Mouse (Mus musculus) liver, embryonic 13.5 days (tissue): ENCODE results near the gene Ncapd2. TPM values are rescaled to one million over a fixed set of nuclear protein-coding genes. Genes with fewer than 3 reads are reported as not detected.

Experiments
- ATAC-seq: fragments of 200-750 bp; cut with Nextera tagmentation; 2 replicates; pipeline ENCODE4 v1.8.0; 2017; ENCODE audit warnings: low read depth, mild to moderate bottlenecking, moderate number of reproducible peaks, moderate library complexity
- DNase-seq: peaks from one replicate; pipeline ENCODE4 v3.0.0; 2022
- H3K27ac ChIP-seq: fragments of 300-500 bp; sonication (generic); 2 replicates; pipeline ENCODE4 v1.5.1; 2015; ENCODE audit warnings: moderate library complexity, mild to moderate bottlenecking, inconsistent platforms
- H3K27me3 ChIP-seq: fragments of 300-500 bp; sonication (generic); 2 replicates; pipeline ENCODE4 v1.6.1; 2015; ENCODE audit warnings: mild to moderate bottlenecking, inconsistent platforms
- H3K36me3 ChIP-seq: fragments of 300-500 bp; sonication (generic); 2 replicates; pipeline ENCODE4 v1.6.1; 2015; ENCODE audit warnings: mild to moderate bottlenecking, inconsistent platforms
- H3K4me1 ChIP-seq: fragments of 300-500 bp; sonication (generic); replicated peaks from 2 replicates; pipeline ENCODE4 v1.6.1; 2015; ENCODE audit warnings: inconsistent platforms
- H3K4me2 ChIP-seq: fragments of 300-500 bp; sonication (generic); 2 replicates; pipeline ENCODE4 v1.6.1; 2015; ENCODE audit warnings: inconsistent platforms, mild to moderate bottlenecking, moderate library complexity
- H3K4me3 ChIP-seq: fragments of 300-500 bp; sonication (generic); replicated peaks from 2 replicates; pipeline ENCODE4 v1.5.1; 2015; ENCODE audit warnings: mild to moderate bottlenecking, inconsistent platforms
- H3K9ac ChIP-seq: fragments of 300-500 bp; sonication (generic); 2 replicates; pipeline ENCODE4 v1.6.1; 2015; ENCODE audit warnings: mild to moderate bottlenecking, inconsistent platforms
- H3K9me3 ChIP-seq: fragments of 300-500 bp; sonication (generic); replicated peaks from 2 replicates; pipeline ENCODE4 v1.6.1; 2016; ENCODE audit warnings: inconsistent platforms
- WGBS: fragments of 180-500 bp; shearing (Covaris S2); methylation state at CpG from one replicate; pipeline ENCODE4 v1.1.7; 2015; ENCODE audit not compliant: insufficient replicate concordance; 5-methylcytosine and 5-hydroxymethylcytosine counted together
- polyA plus RNA-seq: library from polyadenylated mRNA; unstranded; fragments of >200 nt; fragmentation: Nextera tagmentation; extraction: Ambion mirVana; gene quantifications from 2 replicates; pipeline ENCODE4 v1.2.1, GENCODE M21; 2015

The Ncapd2 gene
- polyA plus RNA-seq: 94.5 and 101 TPM in 2 replicates

GRCm38 (mm10) chr6:125191332-125192015 lies at the start of gene Ncapd2, which contains the start of gene Mrpl51:
Ncapd2 (minus strand) TSS chr6:125191701.
Mrpl51 (plus strand) TSS chr6:125191801.
- Histone ChIP-seq H3K4me3 (peak within 1 kb of the TSS; percentile 83), H3K4me1 (peaks cover 46% of the 10 kb centered on the region), H3K4me2 (peak within 1 kb of the TSS; percentile 75), H3K9me3 (no peaks in the 10 kb centered on the region), H3K27me3 (no peaks in the 10 kb centered on the region), H3K9ac (peak within 1 kb of the TSS; percentile 92), H3K36me3 (peaks cover 58% of the 10 kb centered on the region), H3K27ac (peak within 1 kb of the TSS; percentile 100)
- ATAC-seq (peak; percentile 90), DNase-seq (peak; percentile 97)
- WGBS: under 1% methylated on average over 54 of the region's 54 CpGs

GRCm38 (mm10) chr6:125240617-125241016 lies 49.1 kb upstream of the Ncapd2 start:
- Histone ChIP-seq H3K4me1 (peaks cover 8% of the 10 kb centered on the region), H3K27ac (no peak overlapping the region), H3K9ac (no peak overlapping the region), H3K27me3 (no peaks in the 10 kb centered on the region), H3K4me3 (no peak overlapping the region), H3K9me3 (no peaks in the 10 kb centered on the region), H3K36me3 (no peaks in the 10 kb centered on the region), H3K4me2 (no peak overlapping the region)
- DNase-seq: no peak
- 71% methylated on average over 5 of the region's 5 CpGs for WGBS
- no peak for ATAC-seq

GRCm38 (mm10) chr6:125239547-125239946 lies 48.0 kb upstream of the Ncapd2 start:
- ATAC-seq: no peak
- no peaks in the 10 kb centered on the region for H3K27me3 ChIP-seq
- 74% methylated on average over 5 of the region's 5 CpGs for WGBS

GRCm38 (mm10) chr6:125238396-125238795 lies 46.9 kb upstream of the Ncapd2 start:
- H3K4me2 ChIP-seq: no peak overlapping the region
- H3K4me3 ChIP-seq: no peak overlapping the region
- no peak overlapping the region for H3K27ac ChIP-seq
- ATAC-seq (no peak), DNase-seq (no peak)
- H3K36me3 ChIP-seq: no peaks in the 10 kb centered on the region
- no peak overlapping the region for H3K9ac ChIP-seq
- peaks cover 14% of the 10 kb centered on the region for H3K4me1 ChIP-seq
- no peaks in the 10 kb centered on the region for H3K27me3 ChIP-seq
- H3K9me3 ChIP-seq: no peaks in the 10 kb centered on the region
- WGBS: 26% methylated on average over 6 of the region's 6 CpGs

More at GRCm38 (mm10) chr6:125239547-125239946, 48.0 kb upstream of the Ncapd2 start:
- Histone ChIP-seq H3K9ac (no peak overlapping the region), H3K4me3 (no peak overlapping the region), H3K4me2 (no peak overlapping the region), H3K27ac (no peak overlapping the region), H3K36me3 (no peaks in the 10 kb centered on the region), H3K4me1 (peaks cover 8% of the 10 kb centered on the region), H3K9me3 (no peaks in the 10 kb centered on the region)
- DNase-seq: no peak

- DNase-seq: no peak
- H3K4me1 ChIP-seq: peaks cover 24% of the 10 kb centered on the region
These were observed 45.9 kb upstream of the Ncapd2 start for GRCm38 (mm10) chr6:125237421-125237820.

GRCm38 (mm10) chr6:125236782-125237181 lies 45.3 kb upstream of the Ncapd2 start, which contains the start of gene Cd27:
Cd27 (minus strand) TSS chr6:125237010.
- ATAC-seq: no peak
- Histone ChIP-seq H3K36me3 (no peaks in the 10 kb centered on the region), H3K27me3 (no peaks in the 10 kb centered on the region), H3K27ac (no peak within 1 kb of the TSS), H3K4me2 (no peak within 1 kb of the TSS), H3K9me3 (no peaks in the 10 kb centered on the region), H3K9ac (0 out of 2 replicates have a peak within 1 kb of the TSS, but pooled peaks have one; percentile 13), H3K4me1 (peaks cover 30% of the 10 kb centered on the region), H3K4me3 (no peak within 1 kb of the TSS)
- WGBS: 43% methylated on average over 6 of the region's 6 CpGs
- no peak for DNase-seq

More at GRCm38 (mm10) chr6:125237421-125237820, 45.9 kb upstream of the Ncapd2 start:
- WGBS: 74% methylated on average over 4 of the region's 4 CpGs
- Histone ChIP-seq H3K27me3 (no peaks in the 10 kb centered on the region), H3K4me2 (no peak overlapping the region), H3K4me3 (no peak overlapping the region), H3K27ac (no peak overlapping the region), H3K36me3 (no peaks in the 10 kb centered on the region), H3K9ac (no peak overlapping the region), H3K9me3 (no peaks in the 10 kb centered on the region)
- no peak for ATAC-seq

GRCm38 (mm10) chr6:125236341-125236740 lies 44.8 kb upstream of the Ncapd2 start:
- no peak overlapping the region for H3K27ac ChIP-seq
- no peak for DNase-seq
- 0 out of 2 replicates have a peak overlapping the region, but pooled peaks have one; percentile 13 for H3K9ac ChIP-seq
- no peaks in the 10 kb centered on the region for H3K36me3 ChIP-seq
- ATAC-seq: no peak
- WGBS: 72% methylated on average over 6 of the region's 6 CpGs
- H3K4me2 ChIP-seq: no peak overlapping the region
- H3K9me3 ChIP-seq: no peaks in the 10 kb centered on the region
- H3K4me3 ChIP-seq: no peak overlapping the region
- peaks cover 34% of the 10 kb centered on the region for H3K4me1 ChIP-seq
- H3K27me3 ChIP-seq: no peaks in the 10 kb centered on the region

- Histone ChIP-seq H3K4me2 (no peak overlapping the region), H3K27ac (no peak overlapping the region), H3K9me3 (no peaks in the 10 kb centered on the region), H3K36me3 (no peaks in the 10 kb centered on the region), H3K27me3 (no peaks in the 10 kb centered on the region), H3K4me1 (peaks cover 44% of the 10 kb centered on the region), H3K4me3 (no peak overlapping the region), H3K9ac (no peak overlapping the region)
- no peak for ATAC-seq
- 55% methylated on average over 5 of the region's 5 CpGs for WGBS
- no peak for DNase-seq
These were observed 43.0 kb upstream of the Ncapd2 start for GRCm38 (mm10) chr6:125234520-125234828.

- Histone ChIP-seq H3K27ac (peak overlapping the region; percentile 40; the same call in 1 of the 2 replicates), H3K4me2 (no peak overlapping the region)
- no peak for ATAC-seq
These were observed 42.5 kb upstream of the Ncapd2 start for GRCm38 (mm10) chr6:125233816-125234519.

GRCm38 (mm10) chr6:125232516-125232915 lies 41.0 kb upstream of the Ncapd2 start:
- ATAC-seq: peak; percentile 4; the same call in 1 of the 2 replicates
- H3K9ac ChIP-seq: peak overlapping the region; percentile 87
- H3K27me3 ChIP-seq: no peaks in the 10 kb centered on the region
- WGBS: 22% methylated on average over 6 of the region's 6 CpGs
- no peaks in the 10 kb centered on the region for H3K9me3 ChIP-seq
- H3K4me3 ChIP-seq: peak overlapping the region; percentile 76
- peak overlapping the region; percentile 90 for H3K27ac ChIP-seq
- H3K36me3 ChIP-seq: no peaks in the 10 kb centered on the region
- H3K4me1 ChIP-seq: peaks cover 36% of the 10 kb centered on the region
- peak overlapping the region; percentile 92 for H3K4me2 ChIP-seq
- no peak for DNase-seq

More at GRCm38 (mm10) chr6:125233816-125234519, 42.5 kb upstream of the Ncapd2 start:
- no peak for DNase-seq
- H3K4me3 ChIP-seq: no peak overlapping the region
- no peaks in the 10 kb centered on the region for H3K27me3 ChIP-seq
- H3K4me1 ChIP-seq: peaks cover 44% of the 10 kb centered on the region
- no peaks in the 10 kb centered on the region for H3K36me3 ChIP-seq
- WGBS: 52% methylated on average over 7 of the region's 7 CpGs
- no peak overlapping the region for H3K9ac ChIP-seq
- H3K9me3 ChIP-seq: no peaks in the 10 kb centered on the region

- no peaks in the 10 kb centered on the region for H3K27me3 ChIP-seq
- peak overlapping the region; percentile 90 for H3K27ac ChIP-seq
- peaks cover 36% of the 10 kb centered on the region for H3K4me1 ChIP-seq
- peak overlapping the region; percentile 76 for H3K4me3 ChIP-seq
- peak overlapping the region; percentile 92 for H3K4me2 ChIP-seq
- 28% methylated on average over 4 of the region's 4 CpGs for WGBS
- no peaks in the 10 kb centered on the region for H3K36me3 ChIP-seq
- ATAC-seq: peak; percentile 22
- peak overlapping the region; percentile 87 for H3K9ac ChIP-seq
- no peak for DNase-seq
- no peaks in the 10 kb centered on the region for H3K9me3 ChIP-seq
These were observed 40.5 kb upstream of the Ncapd2 start for GRCm38 (mm10) chr6:125232045-125232437.
